Mouse (Mus musculus) forebrain, embryonic 12.5 days (tissue): Measurements from ENCODE around the gene Spc24. TPM values are rescaled to one million over a fixed set of nuclear protein-coding genes. Genes with fewer than 3 reads are reported as not detected.
"Not testable (repeated sequence)": the region's sequence is repeated elsewhere in the genome, so short reads cannot be mapped to it uniquely, and the experiment has no call there.

ENCODE experiments used
- ATAC-seq: fragments of 200-750 bp; cut with Nextera tagmentation; 2 replicates; pipeline ENCODE4 v1.8.0; 2017; ENCODE audit warnings: moderate TSS enrichment; ENCODE audit not compliant: low FRiP score
- H3K27ac ChIP-seq: fragments of 300-500 bp; sonication (generic); 2 replicates; pipeline ENCODE4 v1.5.1; 2016; ENCODE audit warnings: mild to moderate bottlenecking
- H3K27me3 ChIP-seq: fragments of 300-500 bp; sonication (generic); 2 replicates; pipeline ENCODE4 v1.6.1; 2016; ENCODE audit warnings: mild to moderate bottlenecking
- H3K36me3 ChIP-seq: fragments of 300-500 bp; sonication (generic); replicated peaks from 2 replicates; pipeline ENCODE4 v1.6.1; 2016; ENCODE audit warnings: mild to moderate bottlenecking
- H3K4me1 ChIP-seq: fragments of 300-500 bp; sonication (generic); 2 replicates; pipeline ENCODE4 v1.6.1; 2016
- H3K4me2 ChIP-seq: fragments of 300-500 bp; sonication (generic); 2 replicates; pipeline ENCODE4 v1.6.1; 2016; ENCODE audit warnings: mild to moderate bottlenecking, moderate library complexity
- H3K4me3 ChIP-seq: fragments of 300-500 bp; sonication (generic); replicated peaks from 2 replicates; pipeline ENCODE4 v1.5.1; 2016; ENCODE audit warnings: mild to moderate bottlenecking
- H3K9ac ChIP-seq: fragments of 300-500 bp; sonication (generic); 2 replicates; pipeline ENCODE4 v1.6.1; 2016; ENCODE audit warnings: mild to moderate bottlenecking
- H3K9me3 ChIP-seq: fragments of 300-500 bp; sonication (generic); 2 replicates; pipeline ENCODE4 v1.6.1; 2016
- WGBS: fragments of 180-500 bp; shearing (Covaris S2); methylation state at CpG from one replicate; pipeline ENCODE4 v1.1.7; 2016; 5-methylcytosine and 5-hydroxymethylcytosine counted together
- polyA plus RNA-seq: library from polyadenylated mRNA; unstranded; fragments of >200 nt; fragmentation: Nextera tagmentation; extraction: Ambion mirVana; gene quantifications from 2 replicates; pipeline ENCODE4 v1.2.1, GENCODE M21; 2016

The Spc24 gene
- polyA plus RNA-seq, 1 experiment from 2014 or later: 112 TPM

GRCm38 (mm10) chr9:21781657-21782468, 21.8 kb upstream of the Spc24 start:
- Histone ChIP-seq H3K4me2 (no peak overlapping the region), H3K9ac (no peak overlapping the region), H3K27ac (no peak overlapping the region), H3K4me3 (no peak overlapping the region), H3K27me3 (no peaks in the 10 kb centered on the region), H3K4me1 (no peaks in the 10 kb centered on the region), H3K36me3 (peaks cover 28% of the 10 kb centered on the region), H3K9me3 (no peaks in the 10 kb centered on the region)
- WGBS: 87% methylated on average over 15 of the region's 15 CpGs
- no peak for ATAC-seq

GRCm38 (mm10) chr9:21777726-21778125, 17.6 kb upstream of the Spc24 start:
- 94% methylated on average over 3 of the region's 3 CpGs for WGBS
- no peak overlapping the region for H3K4me2 ChIP-seq
- H3K36me3 ChIP-seq: peaks cover 29% of the 10 kb centered on the region

GRCm38 (mm10) chr9:21774353-21774752, 14.2 kb upstream of the Spc24 start:
- Histone ChIP-seq H3K4me1 (no peaks in the 10 kb centered on the region), H3K9ac (no peak overlapping the region), H3K27me3 (no peaks in the 10 kb centered on the region), H3K36me3 (peaks cover 23% of the 10 kb centered on the region), H3K9me3 (no peaks in the 10 kb centered on the region), H3K27ac (no peak overlapping the region), H3K4me2 (no peak overlapping the region), H3K4me3 (no peak overlapping the region)
- ATAC-seq: no peak
- WGBS: 90% methylated on average over 16 of the region's 16 CpGs

More at GRCm38 (mm10) chr9:21777726-21778125, 17.6 kb upstream of the Spc24 start:
- Histone ChIP-seq H3K27me3 (no peaks in the 10 kb centered on the region), H3K9me3 (no peaks in the 10 kb centered on the region), H3K27ac (no peak overlapping the region), H3K9ac (no peak overlapping the region), H3K4me1 (no peaks in the 10 kb centered on the region), H3K4me3 (no peak overlapping the region)
- no peak for ATAC-seq

GRCm38 (mm10) chr9:21773396-21773795, 13.3 kb upstream of the Spc24 start:
- 85% methylated on average over 5 of the region's 5 CpGs for WGBS
- not testable (repeated sequence) for H3K9me3 ChIP-seq, H3K4me1 ChIP-seq, H3K27ac ChIP-seq, ATAC-seq, H3K27me3 ChIP-seq, H3K4me3 ChIP-seq, H3K9ac ChIP-seq, H3K4me2 ChIP-seq
- peaks cover 14% of the 10 kb centered on the region; the same call in 1 of the 2 replicates for H3K36me3 ChIP-seq

- 81% methylated on average over 26 of the region's 26 CpGs for WGBS
- no peaks in the 10 kb centered on the region for H3K27me3 ChIP-seq
- H3K27ac ChIP-seq: peak overlapping the region; percentile 6; the same call in 1 of the 2 replicates
- H3K9ac ChIP-seq: no peak overlapping the region
- no peak overlapping the region for H3K4me2 ChIP-seq
- 0 out of 2 replicates have a peak, but pooled peaks cover 3% of the 10 kb centered on the region for H3K4me1 ChIP-seq
- H3K36me3 ChIP-seq: 0 out of 2 replicates have a peak, but pooled peaks cover 9% of the 10 kb centered on the region
- no peak overlapping the region for H3K4me3 ChIP-seq
- no peak for ATAC-seq
- H3K9me3 ChIP-seq: no peaks in the 10 kb centered on the region
These were observed 9.6 kb upstream of the Spc24 start for GRCm38 (mm10) chr9:21769558-21770183.

- H3K27me3 ChIP-seq: no peaks in the 10 kb centered on the region
- peak overlapping the region; percentile 10; the same call in 1 of the 2 replicates for H3K27ac ChIP-seq
- no peak overlapping the region for H3K4me2 ChIP-seq
- H3K9me3 ChIP-seq: no peaks in the 10 kb centered on the region
- 0 out of 2 replicates have a peak, but pooled peaks cover 5% of the 10 kb centered on the region for H3K36me3 ChIP-seq
- WGBS: 69% methylated on average over 13 of the region's 13 CpGs
- no peak overlapping the region for H3K4me3 ChIP-seq
- H3K9ac ChIP-seq: no peak overlapping the region
- ATAC-seq: no peak
- H3K4me1 ChIP-seq: 0 out of 2 replicates have a peak, but pooled peaks cover 3% of the 10 kb centered on the region
These were observed 8.7 kb upstream of the Spc24 start for GRCm38 (mm10) chr9:21768511-21769411.

GRCm38 (mm10) chr9:21767896-21768295, 7.8 kb upstream of the Spc24 start:
- H3K4me1 ChIP-seq: 0 out of 2 replicates have a peak, but pooled peaks cover 3% of the 10 kb centered on the region
- 0 out of 2 replicates have a peak overlapping the region, but pooled peaks have one; percentile 10 for H3K27ac ChIP-seq
- WGBS: 89% methylated on average over 11 of the region's 11 CpGs
- no peaks in the 10 kb centered on the region for H3K9me3 ChIP-seq
- H3K4me2 ChIP-seq: no peak overlapping the region
- ATAC-seq: no peak
- no peak overlapping the region for H3K9ac ChIP-seq
- no peaks in the 10 kb centered on the region for H3K27me3 ChIP-seq
- H3K36me3 ChIP-seq: 0 out of 2 replicates have a peak, but pooled peaks cover 5% of the 10 kb centered on the region
- H3K4me3 ChIP-seq: no peak overlapping the region

GRCm38 (mm10) chr9:21764084-21764999, 4.2 kb upstream of the Spc24 start:
- H3K27me3 ChIP-seq: no peaks in the 10 kb centered on the region
- no peak overlapping the region for H3K4me3 ChIP-seq
- no peak overlapping the region for H3K27ac ChIP-seq
- H3K36me3 ChIP-seq: no peaks in the 10 kb centered on the region
- H3K9me3 ChIP-seq: no peaks in the 10 kb centered on the region
- H3K4me1 ChIP-seq: peaks cover 9% of the 10 kb centered on the region
- H3K9ac ChIP-seq: no peak overlapping the region
- WGBS: 93% methylated on average over 6 of the region's 6 CpGs
- no peak for ATAC-seq
- no peak overlapping the region for H3K4me2 ChIP-seq

GRCm38 (mm10) chr9:21762135-21762534, 2.0 kb upstream of the Spc24 start:
- Histone ChIP-seq H3K9ac (no peak overlapping the region), H3K4me1 (peaks cover 14% of the 10 kb centered on the region), H3K4me2 (no peak overlapping the region), H3K4me3 (no peak overlapping the region), H3K27ac (no peak overlapping the region), H3K9me3 (no peaks in the 10 kb centered on the region), H3K27me3 (no peaks in the 10 kb centered on the region), H3K36me3 (peaks cover 7% of the 10 kb centered on the region)
- no peak for ATAC-seq

- Histone ChIP-seq H3K4me1 (peaks cover 14% of the 10 kb centered on the region), H3K27me3 (no peaks in the 10 kb centered on the region), H3K9ac (peak overlapping the region; percentile 77), H3K4me3 (peak overlapping the region; percentile 85), H3K4me2 (peak overlapping the region; percentile 74), H3K36me3 (peaks cover 28% of the 10 kb centered on the region), H3K27ac (peak overlapping the region; percentile 51; the same call in 1 of the 2 replicates), H3K9me3 (no peaks in the 10 kb centered on the region)
- WGBS: under 1% methylated on average over 19 of the region's 20 CpGs
- ATAC-seq: no peak; the same call in none of the 2 replicates
These were observed 385 bp downstream of the Spc24 start for GRCm38 (mm10) chr9:21759718-21760117.
